Mouse (Mus musculus) small intestine, adult 2 months (tissue): Measurements from ENCODE around the gene Gm17428. TPM values are rescaled to one million over a fixed set of nuclear protein-coding genes. Genes with fewer than 3 reads are reported as not detected.

Source experiments
- H3K27ac ChIP-seq: fragments of 200-500 bp; 2 replicates; pipeline ENCODE4 v1.5.1; 2012; ENCODE audit warnings: low read depth, low read length, control low read depth, inconsistent platforms; ENCODE audit not compliant: insufficient read depth
- H3K27me3 ChIP-seq: fragments of 200-500 bp; 2 replicates; pipeline ENCODE4 v1.6.1; 2012; ENCODE audit warnings: mild to moderate bottlenecking, moderate library complexity, low read length, inconsistent platforms; ENCODE audit not compliant: control insufficient read depth, insufficient read depth
- H3K36me3 ChIP-seq: fragments of 200-500 bp; 2 replicates; pipeline ENCODE4 v1.6.1; 2012; ENCODE audit warnings: mild to moderate bottlenecking, low read length, control low read depth, inconsistent platforms; ENCODE audit not compliant: control insufficient read depth, insufficient read depth
- H3K4me1 ChIP-seq: fragments of 200-500 bp; 2 replicates; pipeline ENCODE4 v1.6.1; 2012; ENCODE audit warnings: low read length, inconsistent platforms, mixed read lengths; ENCODE audit not compliant: control insufficient read depth, insufficient read depth, insufficient read length
- H3K4me3 ChIP-seq: fragments of 200-500 bp; 2 replicates; pipeline ENCODE4 v1.5.1; 2012; ENCODE audit warnings: low read depth, mild to moderate bottlenecking, control low read depth, inconsistent platforms, low read length, moderate library complexity
- CTCF ChIP-seq: fragments of 200-500 bp; IDR thresholded peaks from 2 replicates; pipeline ENCODE4 v1.5.1; 2012; ENCODE audit warnings: low read depth, mild to moderate bottlenecking, control low read depth, inconsistent platforms, low read length, moderate library complexity, mixed read lengths; ENCODE audit not compliant: insufficient replicate concordance, insufficient read length; ENCODE audit errors: extremely low read depth
- POLR2A ChIP-seq: fragments of 200-500 bp; IDR thresholded peaks from 2 replicates; pipeline ENCODE4 v1.6.1; 2012; ENCODE audit warnings: low read depth, mild to moderate bottlenecking, control low read depth, inconsistent platforms, low read length, moderate library complexity
- WGBS: fragments of 180-500 bp; shearing (Covaris S2); methylation state at CpG from one replicate; pipeline ENCODE4 v1.1.7; 2018; 5-methylcytosine and 5-hydroxymethylcytosine counted together
- polyA plus RNA-seq: library from polyadenylated mRNA; depleted of rRNA; stranded (reverse); fragments of >200 nt; gene quantifications from 2 replicates; pipeline ENCODE4 v1.2.3, GENCODE M21; 2012

Gm17428 gene
- polyA plus RNA-seq, 1 experiment: not detected

DNA sequence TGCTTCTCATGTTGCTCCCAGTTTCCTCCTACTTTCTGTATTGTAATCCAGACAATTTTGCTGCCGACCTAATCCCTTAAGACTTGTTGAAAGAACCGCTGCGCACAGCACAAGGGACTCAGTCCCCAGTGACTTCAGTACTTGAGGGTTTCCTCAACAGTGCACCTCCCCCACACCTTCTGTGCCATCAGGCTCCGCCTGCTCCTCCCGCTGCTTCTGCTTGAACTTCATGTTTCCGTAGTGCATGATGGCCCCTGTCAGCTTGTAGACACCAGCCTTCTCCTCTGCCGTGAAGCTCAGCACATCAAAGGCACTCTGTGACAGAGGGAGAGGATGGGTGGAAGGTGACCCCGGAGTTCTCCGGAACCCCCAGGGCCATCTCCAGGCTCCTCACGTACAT, 16.0 kb upstream of the Gm17428 start:
- Histone ChIP-seq H3K27me3 (no peaks in the 10 kb centered on the region), H3K4me1 (no peaks in the 10 kb centered on the region), H3K36me3 (no peaks in the 10 kb centered on the region), H3K4me3 (no peak overlapping the region), H3K27ac (no peak overlapping the region)
- TF ChIP-seq CTCF (no peak), POLR2A (no peak)
- WGBS: 67% methylated on average over 10 of the region's 10 CpGs

DNA sequence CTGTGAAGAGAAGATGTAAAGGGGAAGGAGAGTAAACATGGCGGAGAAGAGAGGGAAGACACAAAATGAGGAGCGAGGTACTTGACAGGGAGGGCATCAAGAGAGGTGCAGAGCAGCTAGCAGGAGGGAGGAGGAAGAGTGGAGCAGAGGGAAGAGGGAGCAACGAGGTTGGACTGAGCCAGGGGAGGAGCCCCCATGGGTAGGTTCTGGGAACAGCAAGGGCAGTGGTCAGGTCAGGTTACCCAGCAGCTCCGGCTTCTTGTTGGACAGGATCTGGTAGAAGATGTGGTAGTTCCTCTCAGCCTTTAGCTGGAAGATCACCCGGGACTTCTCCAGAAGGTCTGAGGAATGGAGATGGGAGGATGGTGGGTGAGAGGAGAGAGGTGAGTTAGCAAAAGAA, 15.2 kb upstream of the Gm17428 start:
- H3K4me3 ChIP-seq: no peak overlapping the region
- H3K4me1 ChIP-seq: no peaks in the 10 kb centered on the region
- 77% methylated on average over 5 of the region's 5 CpGs for WGBS
- TF ChIP-seq POLR2A (no peak), CTCF (no peak)
- H3K27me3 ChIP-seq: no peaks in the 10 kb centered on the region
- H3K36me3 ChIP-seq: no peaks in the 10 kb centered on the region
- H3K27ac ChIP-seq: no peak overlapping the region

DNA sequence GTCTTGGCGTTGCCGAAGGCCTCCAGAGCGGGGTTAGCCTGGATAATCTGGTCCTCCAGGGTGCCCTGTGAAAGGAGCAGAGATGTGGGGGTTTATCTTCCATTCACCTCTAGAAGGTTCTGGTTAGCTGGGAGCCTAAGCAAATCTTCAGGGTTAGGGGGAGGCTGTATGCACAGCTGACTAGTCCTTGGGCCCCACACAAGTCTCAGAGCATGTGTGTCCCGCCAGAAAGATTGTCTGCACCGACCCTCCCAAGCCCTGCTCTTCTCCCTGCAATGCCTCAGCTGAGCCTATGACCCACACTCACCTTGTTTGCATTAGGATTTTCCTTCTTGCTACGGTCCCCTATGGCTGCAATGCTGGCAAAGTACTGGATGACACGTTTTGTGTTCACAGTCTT, 14.0 kb upstream of the Gm17428 start:
- no peaks in the 10 kb centered on the region for H3K27me3 ChIP-seq
- 61% methylated on average over 7 of the region's 7 CpGs for WGBS
- TF ChIP-seq POLR2A: no peak
- TF ChIP-seq CTCF: no peak
- H3K27ac ChIP-seq: no peak overlapping the region
- no peaks in the 10 kb centered on the region for H3K4me1 ChIP-seq
- no peaks in the 10 kb centered on the region for H3K36me3 ChIP-seq
- no peak overlapping the region for H3K4me3 ChIP-seq

DNA sequence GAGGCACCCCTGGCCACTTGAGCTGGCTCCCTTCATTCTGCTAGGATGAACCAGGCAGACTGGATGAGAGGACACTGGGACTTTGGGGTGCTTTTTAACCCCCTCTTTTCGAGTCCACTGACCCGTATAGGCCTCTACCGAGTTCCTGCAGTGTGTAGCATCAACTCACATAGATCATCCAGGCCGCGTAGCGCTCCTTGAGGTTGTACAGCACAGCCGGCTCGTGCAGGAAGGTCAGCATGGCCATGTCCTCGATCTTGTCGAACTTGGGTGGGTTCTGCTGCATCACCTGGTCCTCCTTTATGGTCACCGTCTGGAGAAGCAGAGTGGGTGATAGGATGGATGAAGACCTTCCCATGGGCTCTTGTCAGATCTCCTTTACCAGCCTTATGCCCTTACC, 13.0 kb upstream of the Gm17428 start:
- WGBS: 84% methylated on average over 11 of the region's 11 CpGs
- no peak for TF ChIP-seq POLR2A
- no peak for TF ChIP-seq CTCF
- no peaks in the 10 kb centered on the region for H3K4me1 ChIP-seq

DNA sequence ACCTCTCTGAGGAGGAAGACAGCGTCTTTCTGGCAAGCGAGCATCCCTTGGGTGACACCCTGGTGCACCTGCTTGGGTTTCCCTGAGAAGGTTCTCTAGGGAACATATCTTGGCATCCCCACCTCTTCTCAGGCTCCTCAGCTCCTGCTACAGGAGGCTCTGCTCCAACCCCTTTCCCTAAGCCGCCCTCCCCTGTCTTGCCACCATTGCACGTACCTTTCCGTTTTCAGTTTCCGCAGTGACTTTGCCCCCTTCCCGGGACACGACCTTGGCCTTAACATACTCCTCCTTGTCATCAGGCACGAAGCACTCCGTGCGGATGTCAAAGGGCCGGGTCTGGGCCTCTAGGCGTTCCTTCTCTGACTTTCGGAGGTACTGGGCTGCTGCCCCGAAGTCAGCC, 11.7 kb upstream of the Gm17428 start:
- no peak overlapping the region for H3K4me3 ChIP-seq
- H3K36me3 ChIP-seq: no peaks in the 10 kb centered on the region
- 67% methylated on average over 15 of the region's 15 CpGs for WGBS
- no peaks in the 10 kb centered on the region for H3K27me3 ChIP-seq
- TF ChIP-seq CTCF (no peak), POLR2A (no peak)
- no peaks in the 10 kb centered on the region for H3K4me1 ChIP-seq
- no peak overlapping the region for H3K27ac ChIP-seq

More for the DNA sequence above, 13.0 kb upstream of the Gm17428 start:
- Histone ChIP-seq H3K36me3 (no peaks in the 10 kb centered on the region), H3K4me3 (no peak overlapping the region), H3K27me3 (no peaks in the 10 kb centered on the region), H3K27ac (no peak overlapping the region)

DNA sequence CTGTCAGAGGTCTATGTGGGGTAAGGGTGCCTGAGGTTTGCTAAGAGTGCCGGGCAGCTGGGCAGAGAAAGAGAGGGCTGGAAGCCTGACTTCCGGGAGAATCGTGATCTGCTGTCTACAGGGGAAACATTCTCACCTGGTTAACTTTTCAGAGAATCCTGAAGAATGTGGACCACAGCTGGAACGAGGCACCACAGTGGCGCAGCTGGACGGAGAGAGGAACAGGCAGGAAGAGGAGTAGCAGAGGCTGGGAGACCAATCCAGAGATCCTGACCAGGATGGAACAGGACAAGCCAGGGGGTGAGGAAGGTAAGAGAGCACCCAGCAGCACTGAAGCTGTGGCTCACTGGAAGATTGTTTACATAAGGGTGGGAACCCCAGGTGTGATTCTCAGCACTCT, 11.1 kb upstream of the Gm17428 start:
- Histone ChIP-seq H3K27me3 (no peaks in the 10 kb centered on the region), H3K36me3 (no peaks in the 10 kb centered on the region), H3K4me3 (no peak overlapping the region), H3K27ac (no peak overlapping the region), H3K4me1 (no peaks in the 10 kb centered on the region)
- no peak for TF ChIP-seq CTCF
- TF ChIP-seq POLR2A: no peak
- 47% methylated on average over 6 of the region's 6 CpGs for WGBS

DNA sequence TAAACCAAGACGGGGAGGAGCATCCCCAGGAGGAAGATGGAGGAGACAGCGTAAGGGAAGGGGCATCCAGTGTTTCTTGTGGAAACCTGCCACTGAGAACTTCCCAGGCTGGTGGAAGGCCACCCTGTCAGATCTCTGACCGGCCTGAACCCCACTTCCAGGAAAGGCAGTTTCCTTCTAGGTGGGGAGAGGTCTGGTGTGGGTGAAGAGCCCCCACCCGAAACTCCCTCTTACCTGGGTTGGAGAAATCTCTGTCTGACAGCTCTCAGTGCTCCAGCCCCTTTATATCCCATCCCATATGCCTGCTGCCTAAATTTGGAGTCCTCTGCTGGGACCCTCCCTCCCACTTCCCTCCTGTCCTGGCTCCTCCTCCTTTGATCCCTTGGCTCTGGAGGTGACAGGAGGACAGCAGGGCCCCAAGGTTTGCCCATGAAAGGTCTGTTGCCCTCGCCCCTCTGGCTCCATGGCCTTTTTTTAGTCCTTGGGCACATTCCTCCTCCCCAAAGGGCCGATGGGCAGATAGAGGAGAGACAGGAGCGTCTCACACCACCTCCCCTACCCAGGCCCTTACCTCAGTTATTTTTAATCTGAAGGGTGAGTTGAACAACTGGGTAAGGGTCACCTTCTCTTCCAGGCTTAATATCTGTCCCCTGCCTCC, 10.3 kb upstream of the Gm17428 start, which contains the start of gene Myh6:
Gene Myh6, minus strand, starts transcription at position 608 of the 658 bp plus-strand sequence.
- H3K27me3 ChIP-seq: no peaks in the 10 kb centered on the region
- 69% methylated on average over 7 of the region's 7 CpGs for WGBS
- H3K4me3 ChIP-seq: no peak within 1 kb of the TSS
- H3K27ac ChIP-seq: no peak within 1 kb of the TSS
- no peaks in the 10 kb centered on the region for H3K36me3 ChIP-seq
- H3K4me1 ChIP-seq: no peaks in the 10 kb centered on the region
- TF ChIP-seq CTCF: no peak
- TF ChIP-seq POLR2A: no peak

DNA sequence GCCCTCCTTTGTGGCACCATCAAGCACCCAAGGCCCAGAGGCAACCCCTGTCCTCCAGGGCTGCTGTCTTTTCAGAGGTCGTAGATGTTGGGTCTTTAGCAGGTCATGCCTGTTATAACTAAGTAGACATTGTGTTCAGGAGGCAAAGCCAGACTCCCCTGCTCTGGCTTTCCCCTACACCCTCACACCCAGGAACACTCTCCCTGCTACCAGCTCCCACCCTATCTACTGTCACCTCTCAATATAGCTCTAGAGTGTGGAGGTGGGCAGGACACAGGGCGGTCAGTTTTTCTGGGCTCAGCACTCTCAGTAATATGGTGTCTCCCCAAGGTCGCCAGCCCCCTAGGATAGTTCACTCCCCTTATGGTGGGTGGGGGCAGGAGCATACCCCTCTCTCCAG, 8.9 kb upstream of the Gm17428 start:
- H3K36me3 ChIP-seq: no peaks in the 10 kb centered on the region
- WGBS: 94% methylated on average over 3 of the region's 3 CpGs
- no peak overlapping the region for H3K4me3 ChIP-seq
- no peaks in the 10 kb centered on the region for H3K27me3 ChIP-seq
- TF ChIP-seq POLR2A (no peak), CTCF (no peak)
- H3K27ac ChIP-seq: no peak overlapping the region
- no peaks in the 10 kb centered on the region for H3K4me1 ChIP-seq
